Mouse (Mus musculus): Measurements from ENCODE around the gene Camta1.

The Camta1 gene

DNA sequence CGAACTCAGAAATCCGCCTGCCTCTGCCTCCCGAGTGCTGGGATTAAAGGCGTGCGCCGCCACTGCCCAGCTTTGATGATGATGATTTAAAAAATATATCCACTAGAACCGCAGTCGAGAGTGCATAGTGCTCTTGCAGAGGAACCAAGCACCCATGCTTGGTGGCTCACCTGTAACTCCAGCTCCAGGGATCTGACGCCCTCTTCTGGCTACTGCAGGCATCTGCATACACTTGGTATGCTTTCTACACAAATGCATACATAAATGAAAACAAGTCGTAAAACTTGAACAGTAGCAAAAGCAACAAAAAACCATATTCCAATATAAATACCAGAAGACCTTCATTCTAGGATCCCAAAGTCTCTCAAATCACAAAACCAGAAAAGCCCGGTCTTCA, 896.1 kb downstream of the Camta1 start:
- DNase-seq: no peak

DNA sequence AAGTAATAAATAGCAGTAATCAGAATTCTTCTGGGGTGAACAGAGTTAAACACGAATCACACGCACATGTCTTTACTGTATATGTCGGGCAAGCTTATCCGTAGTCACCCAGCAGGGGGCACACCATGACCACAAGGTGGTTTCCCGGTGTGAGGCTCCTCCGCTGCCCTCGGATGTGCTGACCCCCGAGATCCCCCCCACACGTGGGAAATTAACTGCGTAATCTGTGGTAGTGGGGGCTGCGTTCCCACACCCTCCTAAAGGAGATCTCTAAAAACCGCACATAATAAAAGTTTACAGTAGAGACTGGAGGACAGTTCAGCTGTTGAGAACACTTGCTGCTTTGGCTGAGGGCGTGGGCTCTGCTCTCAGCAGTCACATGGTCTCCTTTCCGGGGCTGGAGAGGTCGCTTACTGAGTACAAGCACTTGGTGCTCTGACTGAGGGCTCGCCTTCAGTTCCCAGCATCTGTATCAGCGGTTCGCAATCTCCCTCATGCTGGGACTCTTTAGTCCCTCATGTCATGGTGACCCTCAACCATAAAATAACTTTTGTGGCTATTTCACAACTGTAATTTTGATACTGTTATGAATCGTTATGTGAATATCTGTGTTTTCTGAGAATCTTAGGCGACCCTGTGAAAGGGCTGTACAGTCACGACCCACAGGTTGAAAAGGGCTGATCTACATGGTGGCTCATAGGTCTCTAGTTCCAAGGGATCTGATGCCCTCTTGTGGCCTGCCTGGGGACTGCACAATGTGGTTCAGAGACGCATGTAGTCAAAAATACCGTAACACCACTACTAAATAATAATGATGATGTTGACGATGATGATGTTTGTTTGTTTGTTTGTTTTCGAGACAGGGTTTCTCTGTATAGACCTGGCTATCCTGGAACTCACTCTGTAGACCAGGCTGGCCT, 896.8 kb downstream of the Camta1 start:
- DNase-seq: peak; percentile 95

DNA sequence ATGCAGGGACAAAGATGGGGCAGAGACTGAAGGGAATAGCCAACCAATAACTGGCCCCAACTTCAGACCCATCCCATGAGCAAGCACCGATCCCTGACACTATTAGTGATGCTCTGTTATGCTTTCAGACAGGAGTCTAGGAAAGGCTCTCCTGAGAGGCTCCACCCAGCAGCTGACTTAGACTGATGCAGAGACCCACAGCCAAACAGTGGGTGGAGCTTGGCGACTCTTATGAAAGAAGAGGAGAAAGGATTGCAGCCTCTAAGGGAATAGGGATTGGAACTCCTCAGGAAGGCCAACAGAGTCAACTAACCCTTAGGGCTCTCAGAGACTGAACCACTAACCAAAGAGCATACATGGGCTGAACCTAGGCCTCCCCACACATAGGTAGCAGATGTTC, 898.0 kb downstream of the Camta1 start:
- no peak for DNase-seq

DNA sequence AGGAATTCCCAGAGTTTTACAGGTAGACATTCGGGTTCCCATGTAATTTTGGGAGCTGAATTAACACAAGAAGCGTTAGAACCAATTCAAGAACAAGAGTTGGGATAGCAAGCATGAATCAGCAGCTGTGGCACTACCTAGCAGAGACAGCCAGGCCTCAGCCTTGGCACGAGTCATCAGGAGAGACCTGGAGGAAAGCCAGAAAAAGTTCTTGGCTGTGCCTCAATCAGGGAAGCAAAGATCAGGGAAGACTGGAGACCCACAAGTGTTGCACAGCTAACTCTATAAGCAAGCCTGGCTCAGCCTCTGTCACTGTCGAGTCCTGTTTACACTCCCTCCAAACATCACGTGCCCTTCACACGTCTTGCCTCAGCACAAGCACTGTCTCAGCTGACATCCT, 899.4 kb downstream of the Camta1 start:
- no peak for DNase-seq

DNA sequence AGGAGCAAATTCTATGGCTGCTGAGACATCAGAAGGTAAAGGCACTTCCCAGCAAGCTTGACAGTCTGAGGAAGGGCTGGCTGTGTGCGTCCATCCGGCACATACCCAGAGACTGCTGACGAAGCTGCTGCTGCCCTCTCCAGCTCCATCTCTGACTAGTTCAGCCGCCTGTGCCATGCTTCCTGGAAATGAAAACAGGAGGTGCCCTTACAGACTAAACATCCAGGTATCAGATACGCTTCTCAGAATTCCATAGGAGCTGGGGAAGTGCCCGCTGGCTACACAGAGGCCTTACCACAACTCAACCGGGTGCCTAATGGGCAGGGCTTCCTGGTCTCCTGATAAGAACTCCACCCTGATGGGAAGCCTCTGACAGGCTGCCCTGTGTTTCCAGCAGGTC, 903.1 kb downstream of the Camta1 start:
- no peak for DNase-seq

DNA sequence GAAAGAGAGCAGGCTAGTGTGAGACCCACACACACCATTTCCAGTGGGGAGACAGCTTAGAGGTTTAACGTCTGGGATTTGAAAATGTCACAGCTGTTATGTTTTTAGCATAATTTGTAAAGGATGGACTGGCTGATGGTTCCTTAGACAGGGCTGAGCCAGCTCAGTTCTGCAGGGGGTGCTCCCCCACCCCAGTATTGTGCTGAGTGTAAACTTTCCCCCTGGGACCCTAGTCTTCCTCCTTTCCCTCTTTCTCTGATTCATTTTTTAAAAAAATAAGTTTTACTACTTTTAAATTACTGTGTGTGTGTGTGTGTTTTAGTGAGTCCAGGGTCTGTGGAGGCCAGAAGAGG, 904.6 kb downstream of the Camta1 start:
- DNase-seq: no peak

DNA sequence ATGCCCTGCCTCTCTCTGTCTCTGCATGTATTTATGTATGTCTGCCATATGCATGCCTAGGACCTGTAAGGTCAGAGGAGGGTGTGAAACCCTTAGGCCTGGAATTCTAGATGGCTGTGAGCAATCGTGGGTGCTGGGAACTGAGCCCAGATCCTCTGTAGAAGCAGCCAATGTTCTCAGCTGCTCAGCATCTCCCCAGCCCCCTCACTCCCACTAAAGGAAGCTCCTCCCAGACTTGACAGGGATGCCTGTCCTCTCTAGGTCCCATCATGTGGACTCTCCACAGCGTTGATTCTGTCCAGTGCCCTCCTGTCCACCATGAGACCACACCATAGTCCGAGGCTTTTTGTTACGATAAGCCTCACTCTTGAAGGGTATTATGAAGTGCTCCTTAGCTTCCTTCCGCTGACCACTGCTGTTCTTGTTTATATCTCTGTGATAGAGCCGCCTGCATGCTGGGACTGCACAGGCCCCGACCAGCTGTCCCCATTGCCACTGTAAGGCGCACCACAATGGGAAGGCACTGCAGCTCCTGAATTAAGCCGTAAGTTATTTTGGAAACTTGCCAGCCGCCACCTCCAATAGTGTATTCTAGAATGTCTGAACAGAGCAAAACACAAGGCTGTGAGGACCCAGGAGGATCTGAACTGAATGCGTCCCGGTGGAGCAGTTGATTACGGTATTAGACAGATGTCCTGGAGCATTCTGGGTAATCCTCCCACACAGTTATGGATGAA, 905.1 kb downstream of the Camta1 start:
- no peak for DNase-seq

DNA sequence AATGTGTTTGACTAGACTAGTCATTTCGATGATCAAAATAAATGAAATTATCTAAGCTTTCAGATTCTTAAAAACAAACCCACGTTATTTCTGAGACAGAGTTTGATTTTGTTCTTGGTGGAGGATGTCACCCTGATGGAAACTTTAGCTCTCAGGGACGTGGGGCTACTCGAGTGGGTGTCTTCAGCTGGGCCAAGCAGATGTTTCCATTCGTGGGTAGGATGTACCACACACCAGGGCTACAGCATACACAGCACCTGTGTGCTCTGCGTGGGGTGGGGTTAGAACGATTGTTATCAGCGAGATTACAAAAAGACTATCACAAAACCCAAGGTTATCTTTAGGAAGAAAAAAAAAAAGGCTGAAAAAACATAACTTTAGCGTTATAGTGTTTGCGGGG, 910.7 kb downstream of the Camta1 start:
- DNase-seq: no peak

DNA sequence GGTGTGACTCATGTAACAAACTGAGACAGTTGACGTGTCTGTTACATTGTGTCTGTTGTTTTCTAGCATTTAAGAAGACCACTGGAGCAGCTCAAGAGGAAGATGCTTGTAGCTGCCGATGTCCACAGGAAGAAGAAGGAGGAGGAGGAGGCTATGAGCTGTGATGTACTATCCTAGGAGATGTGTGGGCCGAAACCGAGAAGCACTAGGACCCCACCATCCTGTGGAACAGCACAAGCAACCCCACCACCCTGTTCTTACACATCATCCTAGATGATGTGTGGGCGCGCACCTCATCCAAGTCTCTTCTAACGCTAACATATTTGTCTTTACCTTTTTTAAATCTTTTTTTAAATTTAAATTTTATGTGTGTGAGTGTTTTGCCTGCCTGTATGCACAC, 917.0 kb downstream of the Camta1 start:
- DNase-seq: no peak

DNA sequence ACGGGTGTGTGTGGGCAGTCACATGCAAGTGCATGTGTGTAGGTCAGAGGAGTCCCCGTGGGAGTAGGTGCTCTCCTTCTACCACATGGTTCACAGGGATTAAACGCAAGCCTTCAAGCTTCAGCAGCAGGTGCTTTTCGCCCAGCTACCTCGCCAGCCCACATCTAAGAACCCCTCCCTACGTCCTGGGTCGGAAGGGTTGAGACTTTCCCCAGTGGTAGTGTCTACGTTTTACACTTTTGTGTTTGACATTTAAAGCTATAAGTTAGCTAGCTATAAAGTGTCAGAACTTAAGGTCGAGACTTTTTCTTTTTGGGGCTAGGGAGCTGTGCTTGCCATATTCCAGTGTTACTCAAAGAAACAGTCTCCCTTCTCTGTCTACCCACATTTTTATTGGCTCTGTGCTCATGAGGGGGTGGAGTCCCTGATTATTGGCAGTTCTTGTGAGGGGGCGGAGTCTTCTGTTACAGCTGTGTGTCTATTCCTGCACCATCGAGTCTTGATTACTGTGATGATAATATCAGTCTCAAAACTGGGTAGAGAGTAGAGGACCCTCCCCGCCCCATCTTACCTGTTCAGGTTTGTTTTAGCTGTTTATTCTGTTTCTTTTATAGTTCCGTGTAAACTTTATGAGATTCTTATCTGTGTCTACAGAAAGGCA, 921.6 kb downstream of the Camta1 start:
- DNase-seq: no peak

DNA sequence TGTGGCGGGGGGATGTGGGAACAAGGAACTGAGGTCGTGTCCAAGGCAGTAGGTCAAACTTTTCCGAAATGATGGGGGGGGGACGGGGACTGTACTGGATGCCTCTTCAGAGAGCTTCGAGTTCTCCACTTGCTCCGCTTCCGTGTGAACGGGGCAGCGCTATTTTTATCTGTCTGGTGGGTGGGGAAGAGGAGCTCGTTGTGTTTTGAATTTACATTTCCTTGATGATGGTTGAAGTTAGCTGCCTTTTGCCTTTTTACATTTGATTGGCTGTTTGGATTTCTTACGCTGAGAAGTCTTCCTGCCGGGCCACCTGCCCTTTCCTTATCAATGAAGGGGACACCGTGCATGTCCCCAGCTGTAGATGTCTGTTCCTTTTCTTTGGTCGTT, 923.6 kb downstream of the Camta1 start:
- no peak for DNase-seq

DNA sequence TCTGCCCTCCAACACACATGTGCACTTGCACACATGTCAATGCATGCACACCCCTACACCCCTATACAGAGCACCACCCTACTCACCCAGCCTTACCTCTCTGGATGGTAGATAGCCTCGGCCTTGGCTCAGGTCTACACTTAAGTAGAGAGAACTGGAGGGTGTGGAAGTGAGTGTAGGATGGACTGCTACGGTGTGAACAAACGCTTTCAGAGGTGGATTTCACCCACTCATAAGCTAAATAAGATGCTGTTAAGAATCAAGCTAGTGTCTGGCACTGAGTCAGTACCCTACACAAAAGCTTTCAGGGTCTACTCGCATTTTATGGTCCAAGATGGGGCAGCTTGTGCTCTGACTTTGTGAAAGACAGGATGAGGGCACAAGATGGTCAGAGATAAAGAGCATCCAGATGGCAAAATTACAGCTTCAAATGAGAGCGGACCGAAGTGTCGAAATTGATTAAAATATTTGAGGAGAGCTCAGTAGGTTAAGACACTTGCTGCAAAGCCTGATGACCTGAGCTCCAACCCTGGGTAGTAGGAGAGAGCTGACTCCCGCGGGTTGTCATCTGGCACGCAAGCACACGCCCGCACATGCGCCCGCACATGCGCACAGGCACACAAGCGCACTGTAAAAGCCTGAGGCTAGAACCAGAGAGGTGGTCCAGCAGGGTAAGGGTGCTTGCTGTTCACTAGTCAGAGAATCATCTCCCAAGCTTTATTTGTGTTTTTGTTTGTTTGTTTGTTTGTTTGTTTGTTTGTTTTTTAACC, 924.2 kb downstream of the Camta1 start:
- DNase-seq: no peak

DNA sequence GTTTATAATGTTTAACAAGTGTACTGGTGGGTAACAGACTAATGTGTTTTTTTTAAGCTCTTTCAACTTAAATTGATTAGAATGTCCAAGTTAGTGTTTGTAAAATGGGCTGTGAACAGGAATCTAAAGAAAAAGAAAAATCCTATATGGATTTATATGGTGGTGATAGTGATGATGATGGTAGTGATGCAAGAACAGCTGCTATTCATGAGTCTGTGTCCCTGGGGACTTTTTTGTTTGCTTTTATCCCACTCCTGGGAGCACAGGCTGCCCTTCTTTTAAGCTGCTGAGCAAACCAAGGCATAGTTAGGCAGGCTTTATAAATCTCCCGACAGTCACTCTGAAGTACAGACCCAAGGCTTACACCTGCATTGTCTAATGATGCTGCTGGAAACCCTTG, 928.2 kb downstream of the Camta1 start:
- no peak for DNase-seq

DNA sequence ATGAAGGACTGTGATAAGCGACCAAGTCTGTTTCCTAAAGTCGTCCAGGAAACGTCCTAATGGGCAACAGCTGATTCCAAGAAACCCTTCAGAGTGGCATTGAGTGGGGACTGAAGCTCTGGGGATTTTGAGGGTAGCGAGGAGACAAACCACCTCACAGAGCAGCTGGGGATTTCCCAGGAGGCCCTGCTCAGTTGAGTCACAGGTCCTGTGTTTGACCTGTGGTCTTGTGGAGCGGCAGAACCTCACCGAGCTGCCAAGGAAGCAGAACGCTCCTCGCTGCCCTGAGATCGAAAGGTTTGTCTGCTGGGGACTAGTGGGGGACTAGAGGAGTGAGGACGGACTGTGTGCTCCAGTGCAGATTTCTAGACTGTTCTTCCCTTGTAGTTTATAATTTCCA, 933.9 kb downstream of the Camta1 start:
- no peak for DNase-seq

DNA sequence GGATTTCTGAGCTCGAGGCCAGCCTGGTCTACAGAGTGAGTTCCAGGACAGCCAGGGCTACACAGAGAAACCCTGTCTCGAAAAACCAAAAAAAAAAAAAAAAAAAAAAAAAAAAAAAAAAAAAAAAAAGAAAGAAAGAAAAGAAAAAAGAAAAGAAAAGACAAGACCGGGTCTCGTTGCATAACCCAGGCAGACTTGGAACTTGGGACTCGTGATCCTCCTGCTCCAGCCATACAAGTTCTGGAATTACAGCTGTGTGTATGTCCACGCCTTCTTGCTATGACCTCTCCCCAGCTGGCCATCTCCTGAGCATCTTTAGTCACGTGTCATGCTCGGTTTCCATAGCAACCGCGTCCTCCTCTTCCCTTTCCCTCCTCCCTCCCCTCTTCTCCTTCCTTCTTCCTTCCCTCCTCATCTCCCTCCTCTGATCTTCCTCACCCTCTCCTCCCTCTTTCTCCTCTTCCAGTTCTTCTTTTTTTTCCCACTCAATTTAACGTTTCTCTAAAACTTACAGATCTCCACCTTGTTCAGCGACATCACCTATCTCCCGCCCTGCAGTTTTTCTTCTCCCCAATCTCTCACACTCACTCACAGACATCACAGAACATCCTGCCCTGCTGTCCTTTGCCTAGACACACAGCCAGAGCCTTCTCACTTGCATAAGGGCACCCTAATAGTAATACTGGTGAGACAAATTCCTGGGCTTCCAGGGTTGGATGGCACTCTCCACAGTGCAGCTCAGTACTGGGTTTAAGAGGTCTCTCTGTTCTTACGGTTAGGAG, 934.6 kb downstream of the Camta1 start:
- DNase-seq: no peak

DNA sequence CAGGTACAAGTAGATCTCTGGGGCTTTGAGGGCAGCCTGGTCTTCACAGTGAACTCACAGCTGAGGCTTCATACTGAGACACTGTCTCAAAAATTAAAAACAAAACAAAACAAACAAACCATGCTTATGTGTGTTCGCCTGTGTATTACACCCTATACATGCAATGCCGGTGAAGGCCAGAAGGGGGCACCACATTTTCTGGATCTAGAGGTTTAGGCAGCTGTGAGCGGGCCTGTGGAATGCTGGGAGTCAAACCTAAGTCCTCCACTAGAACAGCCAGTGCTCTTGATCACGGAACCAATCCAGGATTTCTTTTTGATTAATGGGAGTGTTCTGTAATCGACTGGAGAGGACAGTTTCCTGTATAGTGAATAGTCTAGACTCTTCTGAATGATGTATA, 935.8 kb downstream of the Camta1 start:
- no peak for DNase-seq

DNA sequence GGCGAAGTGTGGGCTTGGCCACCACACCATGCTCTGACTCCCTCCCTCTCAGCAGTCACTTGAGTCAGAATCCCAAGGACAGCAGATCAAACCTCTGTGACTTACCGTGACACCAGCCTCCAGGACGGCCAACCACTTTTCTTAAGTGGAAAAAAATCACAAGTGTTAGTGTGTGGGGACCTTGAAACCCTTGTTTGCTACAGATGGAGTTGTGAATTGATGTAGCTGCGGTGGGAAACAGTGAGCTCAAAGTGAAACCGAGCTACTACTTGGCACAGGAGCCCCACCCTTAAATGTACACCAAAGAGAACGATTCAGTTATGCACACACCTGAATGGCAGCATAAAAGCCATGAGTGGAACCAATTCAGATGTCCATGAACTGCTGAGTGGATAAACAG, 936.7 kb downstream of the Camta1 start:
- no peak for DNase-seq

DNA sequence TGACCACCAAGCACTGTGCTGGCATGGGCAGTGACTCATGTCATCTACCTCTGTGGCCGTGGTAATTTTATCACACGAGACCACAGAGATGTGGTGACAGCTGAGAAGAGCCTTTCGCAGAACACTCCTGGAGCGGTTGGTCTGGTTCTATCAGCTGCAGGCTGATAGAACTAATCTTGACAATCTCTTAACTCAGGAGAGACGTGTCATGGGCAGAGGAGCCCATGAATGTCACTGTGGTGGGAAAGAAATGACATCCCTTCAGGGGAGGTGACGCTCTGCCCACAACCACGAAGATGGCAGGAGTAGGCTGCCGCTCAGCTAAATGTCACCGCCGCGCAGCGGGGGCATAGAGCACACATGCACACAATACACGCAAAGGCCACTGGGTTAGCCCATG, 937.4 kb downstream of the Camta1 start:
- DNase-seq: no peak

DNA sequence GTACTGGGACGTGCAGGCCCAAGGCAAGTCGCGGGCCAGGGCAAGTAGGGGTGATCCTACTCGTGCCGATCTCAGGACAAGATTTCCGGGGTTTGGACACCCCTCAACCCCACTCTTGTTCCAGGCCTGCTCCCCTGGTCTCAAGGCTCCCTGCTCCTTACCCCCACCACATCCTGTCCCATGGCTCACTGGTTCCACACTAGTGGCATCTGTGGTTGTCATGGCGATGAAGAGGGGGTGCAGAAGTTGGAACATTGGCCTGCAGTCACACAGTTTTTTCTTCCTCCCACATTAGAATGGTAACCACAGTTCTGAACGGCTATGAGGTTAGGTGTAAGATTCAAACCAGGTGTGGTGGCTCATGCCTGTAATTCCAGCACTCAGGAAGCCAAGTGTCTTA, 940.5 kb downstream of the Camta1 start:
- no peak for DNase-seq

DNA sequence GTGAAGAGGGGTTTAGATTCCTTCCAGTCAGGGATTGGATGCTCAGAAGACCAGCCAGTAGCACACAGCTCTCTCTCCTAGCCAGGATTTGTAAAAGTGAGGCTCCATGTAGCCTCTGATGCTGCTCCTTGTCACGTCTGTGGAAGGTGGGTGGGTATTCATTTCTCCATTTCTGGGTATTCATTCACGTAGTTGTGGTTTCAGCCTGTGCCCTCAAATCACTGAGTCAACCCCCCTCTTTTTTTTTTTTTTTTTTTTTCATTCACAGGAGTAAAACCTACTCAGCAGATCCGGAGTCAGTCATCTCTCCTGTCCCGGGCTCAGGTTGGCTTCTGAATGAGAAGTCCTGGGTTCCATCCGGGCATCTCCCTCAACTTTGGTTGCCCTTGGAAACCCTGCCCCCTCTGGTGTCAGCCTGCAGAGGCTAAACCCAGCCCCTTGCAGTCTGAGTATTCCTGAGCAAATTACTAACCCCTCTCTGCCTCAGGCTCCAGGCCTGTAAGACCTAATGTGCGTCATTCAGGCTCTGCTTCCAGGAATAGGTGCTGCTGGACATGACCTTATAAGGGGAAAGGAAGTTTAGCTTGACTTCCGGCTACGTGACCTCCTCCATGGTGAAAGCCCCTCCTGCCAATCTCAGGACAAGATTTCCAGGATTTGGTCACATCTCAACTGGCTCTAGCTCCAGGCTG, 944.2 kb downstream of the Camta1 start:
- no peak for DNase-seq

DNA sequence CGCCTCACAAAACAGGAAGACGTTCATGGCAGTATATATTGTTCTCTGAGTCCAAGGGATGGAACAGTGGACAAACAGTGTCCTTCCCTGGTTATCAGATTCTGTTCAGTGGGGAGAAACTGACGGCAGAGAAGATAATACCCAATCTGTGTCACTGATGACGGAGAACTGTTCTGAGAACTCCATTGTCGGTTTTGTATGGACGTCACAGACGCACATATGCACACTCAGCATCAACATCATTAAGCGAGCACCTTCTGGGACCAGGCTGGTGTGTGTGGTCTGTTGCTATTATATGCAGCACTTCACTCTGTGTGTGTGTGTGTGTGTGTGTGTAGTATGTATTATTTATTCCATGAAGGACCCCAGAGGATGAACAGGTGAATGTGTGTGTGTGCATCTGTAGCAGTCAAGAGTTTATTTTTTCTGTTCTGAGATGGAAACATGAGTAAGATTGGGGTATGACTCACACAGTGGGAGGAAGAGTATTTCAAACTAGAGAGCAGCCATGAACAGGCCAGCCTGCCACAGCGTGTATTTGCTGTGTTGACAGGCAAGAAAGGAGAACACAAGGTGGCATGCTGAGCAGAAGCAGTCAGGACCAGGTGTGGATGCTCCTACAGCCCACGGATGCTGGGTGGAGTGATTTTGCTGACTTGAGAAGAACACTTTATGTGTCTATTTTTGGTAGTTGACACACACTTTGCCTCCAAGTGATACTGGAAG, 946.3 kb downstream of the Camta1 start:
- peak; percentile 89 for DNase-seq
